Mouse (Mus musculus) hindbrain, embryonic 12.5 days (tissue): ENCODE data around the gene Knop1. TPM values are rescaled to one million over a fixed set of nuclear protein-coding genes. Genes with fewer than 3 reads are reported as not detected.

Experiments
- ATAC-seq: fragments of 200-750 bp; cut with Nextera tagmentation; 2 replicates; pipeline ENCODE4 v1.8.0; 2017; ENCODE audit warnings: moderate TSS enrichment; ENCODE audit not compliant: low FRiP score
- H3K27ac ChIP-seq: fragments of 300-500 bp; sonication (generic); 2 replicates; pipeline ENCODE4 v1.5.1; 2016; ENCODE audit warnings: mild to moderate bottlenecking
- H3K27me3 ChIP-seq: fragments of 300-500 bp; sonication (generic); 2 replicates; pipeline ENCODE4 v1.6.1; 2016; ENCODE audit warnings: mild to moderate bottlenecking
- H3K36me3 ChIP-seq: fragments of 300-500 bp; sonication (generic); 2 replicates; pipeline ENCODE4 v1.6.1; 2016; ENCODE audit warnings: mild to moderate bottlenecking
- H3K4me1 ChIP-seq: fragments of 300-500 bp; sonication (generic); 2 replicates; pipeline ENCODE4 v1.6.1; 2016
- H3K4me2 ChIP-seq: fragments of 300-500 bp; sonication (generic); replicated peaks from 2 replicates; pipeline ENCODE4 v1.6.1; 2016; ENCODE audit warnings: mild to moderate bottlenecking
- H3K4me3 ChIP-seq: fragments of 300-500 bp; sonication (generic); 2 replicates; pipeline ENCODE4 v1.5.1; 2016; ENCODE audit warnings: mild to moderate bottlenecking
- H3K9ac ChIP-seq: fragments of 300-500 bp; sonication (generic); 2 replicates; pipeline ENCODE4 v1.6.1; 2016; ENCODE audit warnings: mild to moderate bottlenecking, moderate library complexity
- H3K9me3 ChIP-seq: fragments of 300-500 bp; sonication (generic); replicated peaks from 2 replicates; pipeline ENCODE4 v1.6.1; 2016; ENCODE audit warnings: mild to moderate bottlenecking
- WGBS: fragments of 180-500 bp; shearing (Covaris S2); methylation state at CpG from one replicate; pipeline ENCODE4 v1.1.7; 2016; 5-methylcytosine and 5-hydroxymethylcytosine counted together
- polyA plus RNA-seq: library from polyadenylated mRNA; unstranded; fragments of >200 nt; fragmentation: Nextera tagmentation; extraction: Ambion mirVana; gene quantifications from 2 replicates; pipeline ENCODE4 v1.2.1, GENCODE M21; 2016

Knop1 gene
- 99.2 and 108 TPM in 2 replicates for polyA plus RNA-seq

- peak within 1 kb of the TSS; percentile 74 for H3K27ac ChIP-seq
- peak within 1 kb of the TSS; percentile 76 for H3K9ac ChIP-seq
- ATAC-seq = peak; percentile 88
- H3K4me3 ChIP-seq = peak within 1 kb of the TSS; percentile 90
- H3K36me3 ChIP-seq = peaks cover 30% of the 10 kb centered on the region
- no peaks in the 10 kb centered on the region for H3K27me3 ChIP-seq
- H3K4me1 ChIP-seq = peaks cover 21% of the 10 kb centered on the region
- under 1% methylated on average over 45 of the region's 46 CpGs for WGBS
- no peaks in the 10 kb centered on the region for H3K9me3 ChIP-seq
- H3K4me2 ChIP-seq = peak within 1 kb of the TSS; percentile 90
Measured at GRCm38 (mm10) chr7:118855877-118856304, at the start of gene Knop1. Gene Knop1, minus strand, starts transcription at chr7:118856254.

- H3K27ac ChIP-seq = no peak overlapping the region
- no peak overlapping the region for H3K4me2 ChIP-seq
- ATAC-seq = no peak
- no peak overlapping the region for H3K9ac ChIP-seq
- H3K9me3 ChIP-seq = no peaks in the 10 kb centered on the region
- no peaks in the 10 kb centered on the region for H3K27me3 ChIP-seq
- no peaks in the 10 kb centered on the region for H3K36me3 ChIP-seq
- 91% methylated on average over 4 of the region's 4 CpGs for WGBS
- peaks cover 15% of the 10 kb centered on the region for H3K4me1 ChIP-seq
- no peak overlapping the region for H3K4me3 ChIP-seq
Measured at GRCm38 (mm10) chr7:118904530-118904929, 48.5 kb upstream of the Knop1 start.

GRCm38 (mm10) chr7:118903879-118904278 is 47.8 kb upstream of the Knop1 start:
- H3K9ac ChIP-seq = no peak overlapping the region
- no peak overlapping the region for H3K27ac ChIP-seq
- no peak for ATAC-seq
- H3K36me3 ChIP-seq = no peaks in the 10 kb centered on the region
- WGBS = 88% methylated on average over 9 of the region's 9 CpGs
- H3K4me2 ChIP-seq = no peak overlapping the region
- peaks cover 15% of the 10 kb centered on the region for H3K4me1 ChIP-seq
- no peaks in the 10 kb centered on the region for H3K27me3 ChIP-seq
- H3K9me3 ChIP-seq = no peaks in the 10 kb centered on the region
- H3K4me3 ChIP-seq = no peak overlapping the region

- 60% methylated on average over 13 of the region's 13 CpGs for WGBS
- Histone ChIP-seq H3K27me3 (no peaks in the 10 kb centered on the region), H3K9ac (no peak overlapping the region), H3K4me1 (peaks cover 15% of the 10 kb centered on the region), H3K4me3 (no peak overlapping the region), H3K27ac (peak overlapping the region; percentile 30), H3K4me2 (no peak overlapping the region), H3K9me3 (no peaks in the 10 kb centered on the region), H3K36me3 (no peaks in the 10 kb centered on the region)
- ATAC-seq = peak; percentile 35; the same call in 1 of the 2 replicates
Measured at GRCm38 (mm10) chr7:118902944-118903343, 46.9 kb upstream of the Knop1 start.

- WGBS = 90% methylated on average over 2 of the region's 2 CpGs
- no peak overlapping the region for H3K9ac ChIP-seq
- no peak for ATAC-seq
- H3K9me3 ChIP-seq = no peaks in the 10 kb centered on the region
- no peaks in the 10 kb centered on the region for H3K36me3 ChIP-seq
- H3K4me1 ChIP-seq = peaks cover 27% of the 10 kb centered on the region
- H3K27me3 ChIP-seq = no peaks in the 10 kb centered on the region
- no peak overlapping the region for H3K4me2 ChIP-seq
- 0 out of 2 replicates have a peak overlapping the region, but pooled peaks have one; percentile 23 for H3K27ac ChIP-seq
- H3K4me3 ChIP-seq = no peak overlapping the region
Measured at GRCm38 (mm10) chr7:118900090-118900489, 44.0 kb upstream of the Knop1 start.

- no peak overlapping the region for H3K4me2 ChIP-seq
Measured at GRCm38 (mm10) chr7:118898063-118898462, 42.0 kb upstream of the Knop1 start.

GRCm38 (mm10) chr7:118895469-118896450 is 39.7 kb upstream of the Knop1 start:
- peaks cover 28% of the 10 kb centered on the region for H3K4me1 ChIP-seq
- H3K36me3 ChIP-seq = no peaks in the 10 kb centered on the region
- H3K4me3 ChIP-seq = no peak overlapping the region
- no peaks in the 10 kb centered on the region for H3K27me3 ChIP-seq
- peak overlapping the region; percentile 82 for H3K27ac ChIP-seq
- 29% methylated on average over 10 of the region's 10 CpGs for WGBS
- ATAC-seq = peak; percentile 74
- H3K4me2 ChIP-seq = no peak overlapping the region
- no peaks in the 10 kb centered on the region for H3K9me3 ChIP-seq
- H3K9ac ChIP-seq = no peak overlapping the region

More at GRCm38 (mm10) chr7:118898063-118898462, 42.0 kb upstream of the Knop1 start:
- Histone ChIP-seq H3K4me1 (peaks cover 28% of the 10 kb centered on the region), H3K9ac (no peak overlapping the region), H3K27me3 (no peaks in the 10 kb centered on the region), H3K9me3 (no peaks in the 10 kb centered on the region), H3K36me3 (no peaks in the 10 kb centered on the region), H3K4me3 (no peak overlapping the region), H3K27ac (no peak overlapping the region)
- no peak for ATAC-seq

GRCm38 (mm10) chr7:118889046-118889680 is 33.1 kb upstream of the Knop1 start:
- peak overlapping the region; percentile 57; the same call in 1 of the 2 replicates for H3K27ac ChIP-seq
- H3K4me3 ChIP-seq = no peak overlapping the region
- peaks cover 30% of the 10 kb centered on the region for H3K4me1 ChIP-seq
- under 1% methylated on average over 3 of the region's 3 CpGs for WGBS
- H3K36me3 ChIP-seq = no peaks in the 10 kb centered on the region
- H3K9ac ChIP-seq = no peak overlapping the region
- H3K27me3 ChIP-seq = no peaks in the 10 kb centered on the region
- H3K9me3 ChIP-seq = no peaks in the 10 kb centered on the region
- 0 out of 2 replicates have a peak, but pooled peaks have one; percentile 53 for ATAC-seq
- H3K4me2 ChIP-seq = no peak overlapping the region

GRCm38 (mm10) chr7:118887303-118888055 is 31.4 kb upstream of the Knop1 start:
- Histone ChIP-seq H3K4me1 (peaks cover 30% of the 10 kb centered on the region), H3K9me3 (no peaks in the 10 kb centered on the region), H3K27ac (peak overlapping the region; percentile 57), H3K4me2 (no peak overlapping the region), H3K36me3 (no peaks in the 10 kb centered on the region), H3K27me3 (no peaks in the 10 kb centered on the region), H3K9ac (no peak overlapping the region), H3K4me3 (no peak overlapping the region)
- 21% methylated on average over 6 of the region's 6 CpGs for WGBS
- ATAC-seq = peak; percentile 53

GRCm38 (mm10) chr7:118884969-118885368 is 28.9 kb upstream of the Knop1 start:
- WGBS = 78% methylated on average over 4 of the region's 4 CpGs
- no peaks in the 10 kb centered on the region for H3K9me3 ChIP-seq
- ATAC-seq = no peak

GRCm38 (mm10) chr7:118883957-118884356 is 27.9 kb upstream of the Knop1 start:
- Histone ChIP-seq H3K4me3 (no peak overlapping the region), H3K9ac (no peak overlapping the region), H3K9me3 (no peaks in the 10 kb centered on the region), H3K27me3 (no peaks in the 10 kb centered on the region), H3K36me3 (no peaks in the 10 kb centered on the region), H3K4me1 (peaks cover 17% of the 10 kb centered on the region), H3K27ac (no peak overlapping the region), H3K4me2 (no peak overlapping the region)
- ATAC-seq = no peak
- WGBS = 90% methylated on average over 4 of the region's 4 CpGs

More at GRCm38 (mm10) chr7:118884969-118885368, 28.9 kb upstream of the Knop1 start:
- H3K4me3 ChIP-seq = no peak overlapping the region
- H3K4me2 ChIP-seq = no peak overlapping the region
- no peaks in the 10 kb centered on the region for H3K27me3 ChIP-seq
- H3K4me1 ChIP-seq = peaks cover 24% of the 10 kb centered on the region
- H3K36me3 ChIP-seq = no peaks in the 10 kb centered on the region
- no peak overlapping the region for H3K9ac ChIP-seq
- H3K27ac ChIP-seq = no peak overlapping the region
